Mouse (Mus musculus): Measurements from ENCODE around the gene Tex46. TPM values are rescaled to one million over a fixed set of nuclear protein-coding genes. Genes with fewer than 3 reads are reported as not detected.

Gene Tex46
- not detected in 2 replicates for polyA plus RNA-seq (2012; rRNA removed)

DNA sequence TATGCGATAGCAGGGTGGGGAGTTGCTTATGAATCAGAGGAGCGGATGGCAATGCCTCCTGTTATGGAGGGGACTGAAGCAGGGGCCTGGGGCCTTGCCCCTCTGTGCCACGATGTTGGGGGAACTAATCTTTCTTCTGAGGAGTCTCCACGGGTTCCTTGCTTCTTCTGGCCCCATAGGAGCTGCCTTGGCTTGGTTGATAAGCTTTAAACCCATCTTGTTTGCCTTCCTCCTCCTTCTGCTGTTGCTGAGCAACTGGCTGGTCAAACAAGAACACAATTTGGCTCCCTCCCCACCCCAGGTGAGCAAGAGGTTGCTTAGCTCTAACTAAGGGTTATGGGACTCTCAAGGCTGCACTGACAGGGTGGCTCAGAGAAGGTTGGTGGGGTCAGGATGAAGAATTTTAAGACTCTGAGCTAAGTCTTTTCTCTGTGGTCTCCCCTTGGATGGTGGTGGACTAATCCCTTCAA lies at the start of gene Tex46:
TSS of gene Tex46 (plus strand) at position 51 of the 470 bp plus-strand sequence.
- TF ChIP-seq POLR2A (IDR thresholded peaks at IDR 0.05; ENCODE audit: extremely low read depth, insufficient read depth, low read length) (no peak), CTCF (IDR thresholded peaks at IDR 0.05; ENCODE audit: extremely low read depth, insufficient read depth, low read length) (no peak)

DNA sequence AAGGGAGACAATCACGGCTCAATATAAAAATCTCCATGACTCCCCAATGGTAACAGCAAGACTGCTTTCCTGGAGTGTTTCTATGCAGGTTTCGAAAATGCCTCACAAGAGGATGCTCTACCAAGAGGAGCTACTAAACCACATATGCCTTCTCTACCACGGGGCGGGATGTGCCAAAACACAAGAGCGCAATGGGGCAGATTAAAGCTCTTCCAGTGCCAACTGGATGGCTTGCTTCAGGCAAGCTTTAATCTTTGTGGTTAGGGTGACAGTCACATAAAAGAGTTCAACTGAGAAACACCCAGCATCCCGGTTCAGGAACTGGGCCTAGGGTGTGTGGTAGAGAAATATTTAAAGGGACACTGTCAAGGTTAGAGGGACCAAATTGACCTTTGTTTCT lies 47.5 kb upstream of the Tex46 start:
- H3K4me3 ChIP-seq (ENCODE audit: insufficient read depth, low read length): no peak overlapping the region
- H3K4me1 ChIP-seq (ENCODE audit: control insufficient read depth, insufficient read depth, low read length): peaks cover 3% of the 10 kb centered on the region
- no peak overlapping the region for H3K27ac ChIP-seq (ENCODE audit: insufficient read depth, low read length)
- no peak for TF ChIP-seq CTCF (IDR thresholded peaks at IDR 0.05; ENCODE audit: extremely low read depth, insufficient read depth, low read length)
- no peak for TF ChIP-seq POLR2A (IDR thresholded peaks at IDR 0.05; ENCODE audit: extremely low read depth, insufficient read depth, low read length)

More for the DNA sequence above, at the start of gene Tex46:
- no peak within 1 kb of the TSS for H3K27ac ChIP-seq (ENCODE audit: insufficient read depth, low read length)
- no peaks in the 10 kb centered on the region for H3K4me1 ChIP-seq (ENCODE audit: control insufficient read depth, insufficient read depth, low read length)
- H3K4me3 ChIP-seq (ENCODE audit: insufficient read depth, low read length): no peak within 1 kb of the TSS

DNA sequence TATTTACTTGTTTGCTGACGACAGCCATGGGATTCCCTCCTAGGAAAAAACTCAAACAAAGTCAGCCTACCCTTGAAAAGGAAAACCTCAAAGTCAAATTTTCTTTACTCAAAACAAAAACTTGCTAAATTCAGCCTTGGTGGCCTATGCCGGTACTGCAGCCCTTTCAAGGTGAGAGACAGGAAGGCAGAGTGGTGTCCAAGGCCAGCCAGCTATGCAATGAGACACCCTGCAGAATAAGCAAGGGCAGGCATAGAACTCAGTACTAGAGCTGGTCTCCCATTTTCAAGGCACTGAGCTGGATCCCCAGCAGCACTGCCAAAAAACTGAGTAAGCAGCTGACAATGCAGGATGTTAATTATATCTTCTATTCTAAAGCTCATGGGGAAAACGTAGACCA lies 41.6 kb upstream of the Tex46 start:
- TF ChIP-seq CTCF (IDR thresholded peaks at IDR 0.05; ENCODE audit: extremely low read depth, insufficient read depth, low read length) (no peak), POLR2A (IDR thresholded peaks at IDR 0.05; ENCODE audit: extremely low read depth, insufficient read depth, low read length) (no peak)

DNA sequence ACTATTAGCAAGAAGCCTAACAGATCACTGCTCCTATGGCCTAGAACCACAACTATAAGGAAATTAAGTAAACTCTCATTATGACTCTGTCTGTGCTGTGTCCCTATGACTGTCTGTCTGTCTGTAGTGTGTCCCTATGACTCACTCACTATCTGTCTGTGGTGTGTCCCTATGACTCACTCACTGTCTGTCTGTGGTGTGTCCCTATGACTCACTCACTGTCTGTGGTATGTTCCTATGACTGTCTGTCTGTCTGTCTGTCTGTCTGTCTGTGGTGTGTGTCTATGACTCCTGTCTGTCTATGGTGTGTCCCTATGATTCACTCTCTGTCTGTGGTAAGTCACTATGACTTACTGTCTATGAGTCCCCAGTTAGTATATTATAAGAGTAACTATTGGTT lies 40.2 kb upstream of the Tex46 start:
- H3K4me1 ChIP-seq (ENCODE audit: control insufficient read depth, insufficient read depth, low read length): peaks cover 7% of the 10 kb centered on the region
- no peak overlapping the region for H3K4me3 ChIP-seq (ENCODE audit: insufficient read depth, low read length)
- H3K27ac ChIP-seq (ENCODE audit: insufficient read depth, low read length): no peak overlapping the region
- TF ChIP-seq CTCF (IDR thresholded peaks at IDR 0.05; ENCODE audit: extremely low read depth, insufficient read depth, low read length): no peak
- no peak for TF ChIP-seq POLR2A (IDR thresholded peaks at IDR 0.05; ENCODE audit: extremely low read depth, insufficient read depth, low read length)

More for the DNA sequence above, 41.6 kb upstream of the Tex46 start:
- H3K4me3 ChIP-seq (ENCODE audit: insufficient read depth, low read length): no peak overlapping the region
- H3K27ac ChIP-seq (ENCODE audit: insufficient read depth, low read length): no peak overlapping the region
- peaks cover 6% of the 10 kb centered on the region for H3K4me1 ChIP-seq (ENCODE audit: control insufficient read depth, insufficient read depth, low read length)

DNA sequence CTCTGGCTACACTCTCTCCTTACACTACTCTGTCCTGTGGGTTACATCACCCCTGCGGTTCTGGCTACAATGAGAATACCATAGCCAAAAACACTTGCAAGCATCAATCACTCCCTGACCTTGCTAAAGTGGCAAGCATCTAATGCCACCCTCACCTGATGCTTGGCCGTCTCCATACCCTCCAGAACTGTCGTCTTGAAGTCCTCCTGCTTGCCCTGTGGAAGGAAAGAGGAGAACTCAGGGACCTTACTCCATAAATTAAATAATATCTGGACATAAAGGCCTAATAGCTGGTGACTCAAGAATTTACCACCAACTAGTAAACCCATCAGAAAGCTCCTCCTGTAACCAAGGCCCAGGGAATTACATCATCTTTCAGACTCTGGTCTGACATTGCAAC lies 28.4 kb upstream of the Tex46 start:
- TF ChIP-seq POLR2A (IDR thresholded peaks at IDR 0.05; ENCODE audit: extremely low read depth, insufficient read depth, low read length) (no peak), CTCF (IDR thresholded peaks at IDR 0.05; ENCODE audit: extremely low read depth, insufficient read depth, low read length) (no peak)
- H3K4me3 ChIP-seq (ENCODE audit: insufficient read depth, low read length): no peak overlapping the region

DNA sequence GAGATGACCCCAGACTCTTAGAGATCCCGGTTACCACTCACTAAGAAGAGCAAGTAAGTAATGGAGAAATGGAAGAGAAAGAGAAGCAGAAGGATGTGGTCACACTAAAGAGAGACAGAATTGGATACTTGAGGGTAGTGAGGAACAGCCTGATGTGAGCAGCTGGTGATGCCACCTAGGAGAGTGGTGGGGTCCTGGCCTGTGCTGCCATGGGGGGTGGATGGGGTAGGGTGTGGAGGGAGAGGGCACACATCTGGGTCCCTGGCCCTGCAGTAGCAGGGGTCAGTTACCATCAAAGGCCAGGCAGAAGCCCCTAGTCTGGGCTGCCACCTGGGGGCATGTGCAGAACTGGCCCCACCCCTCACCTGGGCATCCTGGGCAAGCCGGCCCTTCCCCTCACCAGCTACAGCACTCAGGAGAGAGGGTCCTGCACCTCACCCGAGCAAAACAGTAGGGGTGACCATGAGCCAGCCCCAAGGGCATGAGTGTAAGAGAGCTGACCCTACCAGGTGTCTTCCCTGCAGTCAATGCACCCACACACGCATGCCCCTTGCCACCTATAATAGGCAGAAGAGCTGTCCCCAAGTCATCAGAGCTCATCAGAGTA lies 22.9 kb upstream of the Tex46 start:
- TF ChIP-seq CTCF (IDR thresholded peaks at IDR 0.05; ENCODE audit: extremely low read depth, insufficient read depth, low read length) (no peak), POLR2A (IDR thresholded peaks at IDR 0.05; ENCODE audit: extremely low read depth, insufficient read depth, low read length) (no peak)

More for the DNA sequence above, 28.4 kb upstream of the Tex46 start:
- Histone ChIP-seq H3K27ac (ENCODE audit: insufficient read depth, low read length) (no peak overlapping the region), H3K4me1 (ENCODE audit: control insufficient read depth, insufficient read depth, low read length) (peaks cover 3% of the 10 kb centered on the region; the same call in 1 of the 2 replicates)

DNA sequence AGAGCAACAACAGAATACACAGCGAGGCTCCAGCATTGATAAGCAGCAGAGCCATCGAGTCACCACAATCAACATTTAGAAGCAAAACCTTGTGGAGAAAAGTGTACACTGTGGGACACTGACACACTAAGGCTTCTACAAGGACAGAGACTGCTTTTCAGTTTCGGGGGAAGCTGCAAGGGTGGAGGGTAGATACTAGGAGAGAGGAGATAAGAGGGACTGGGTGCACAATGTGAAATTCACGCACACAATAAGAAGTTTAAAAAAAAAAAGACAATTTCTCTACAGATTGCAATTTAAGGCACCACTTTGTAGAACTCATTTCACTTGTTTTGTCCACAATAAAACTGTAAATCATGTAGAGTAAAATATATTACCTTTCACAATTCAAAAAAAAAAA lies 22.2 kb upstream of the Tex46 start:
- no peak overlapping the region for H3K4me3 ChIP-seq (ENCODE audit: insufficient read depth, low read length)
- TF ChIP-seq POLR2A (IDR thresholded peaks at IDR 0.05; ENCODE audit: extremely low read depth, insufficient read depth, low read length): no peak
- TF ChIP-seq CTCF (IDR thresholded peaks at IDR 0.05; ENCODE audit: extremely low read depth, insufficient read depth, low read length): no peak
- H3K4me1 ChIP-seq (ENCODE audit: control insufficient read depth, insufficient read depth, low read length): peaks cover 5% of the 10 kb centered on the region; the same call in 1 of the 2 replicates
- no peak overlapping the region for H3K27ac ChIP-seq (ENCODE audit: insufficient read depth, low read length)

More for the DNA sequence above, 22.9 kb upstream of the Tex46 start:
- peaks cover 5% of the 10 kb centered on the region; the same call in 1 of the 2 replicates for H3K4me1 ChIP-seq (ENCODE audit: control insufficient read depth, insufficient read depth, low read length)
- H3K4me3 ChIP-seq (ENCODE audit: insufficient read depth, low read length): no peak overlapping the region
- no peak overlapping the region for H3K27ac ChIP-seq (ENCODE audit: insufficient read depth, low read length)

DNA sequence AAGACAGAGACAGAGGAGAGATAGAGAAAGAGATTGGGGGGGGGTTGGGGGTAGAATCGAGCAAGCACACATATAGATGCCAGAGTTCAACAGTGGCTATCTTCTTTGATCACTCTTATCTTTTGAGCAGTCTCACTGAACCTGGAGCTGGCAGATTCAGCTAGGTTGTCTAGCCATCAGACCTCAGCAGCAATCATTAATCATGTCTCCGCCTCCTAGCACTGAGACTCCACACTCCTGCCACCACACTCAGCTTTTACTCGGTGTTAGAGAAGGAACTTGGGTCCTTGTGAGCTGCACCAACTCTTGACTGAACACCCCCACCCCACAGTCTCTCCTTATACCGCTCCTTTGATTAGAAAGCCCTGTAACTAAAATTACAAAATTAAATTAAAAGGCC lies 18.1 kb upstream of the Tex46 start:
- H3K4me1 ChIP-seq (ENCODE audit: control insufficient read depth, insufficient read depth, low read length): peaks cover 7% of the 10 kb centered on the region

DNA sequence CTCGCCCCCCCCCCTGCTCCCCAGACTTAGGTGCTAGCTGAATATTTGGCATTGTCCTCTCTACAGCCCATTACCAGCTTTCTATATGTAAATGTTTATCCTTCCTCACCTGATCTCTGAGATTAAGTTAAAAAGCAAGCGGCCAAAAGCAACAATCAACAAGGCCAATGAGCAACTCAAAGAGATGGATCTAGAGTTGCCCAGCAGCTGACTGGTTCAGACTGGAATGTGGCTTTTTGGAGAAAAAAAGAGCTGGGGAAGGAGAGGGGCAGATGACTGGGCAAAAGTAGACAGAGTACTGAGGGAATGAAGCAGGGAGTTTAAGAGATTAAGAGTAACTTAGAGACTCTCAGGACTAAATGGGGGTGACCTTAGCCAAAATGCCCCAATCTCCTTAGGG lies 16.2 kb upstream of the Tex46 start:
- Histone ChIP-seq H3K27ac (ENCODE audit: insufficient read depth, low read length) (peak overlapping the region; percentile 35; the same call in 1 of the 2 replicates), H3K4me3 (ENCODE audit: insufficient read depth, low read length) (no peak overlapping the region), H3K4me1 (ENCODE audit: control insufficient read depth, insufficient read depth, low read length) (peaks cover 10% of the 10 kb centered on the region)
- TF ChIP-seq CTCF (IDR thresholded peaks at IDR 0.05; ENCODE audit: extremely low read depth, insufficient read depth, low read length): no peak
- no peak for TF ChIP-seq POLR2A (IDR thresholded peaks at IDR 0.05; ENCODE audit: extremely low read depth, insufficient read depth, low read length)

More for the DNA sequence above, 18.1 kb upstream of the Tex46 start:
- Histone ChIP-seq H3K27ac (ENCODE audit: insufficient read depth, low read length) (no peak overlapping the region), H3K4me3 (ENCODE audit: insufficient read depth, low read length) (no peak overlapping the region)
- no peak for TF ChIP-seq CTCF (IDR thresholded peaks at IDR 0.05; ENCODE audit: extremely low read depth, insufficient read depth, low read length)
- no peak for TF ChIP-seq POLR2A (IDR thresholded peaks at IDR 0.05; ENCODE audit: extremely low read depth, insufficient read depth, low read length)

DNA sequence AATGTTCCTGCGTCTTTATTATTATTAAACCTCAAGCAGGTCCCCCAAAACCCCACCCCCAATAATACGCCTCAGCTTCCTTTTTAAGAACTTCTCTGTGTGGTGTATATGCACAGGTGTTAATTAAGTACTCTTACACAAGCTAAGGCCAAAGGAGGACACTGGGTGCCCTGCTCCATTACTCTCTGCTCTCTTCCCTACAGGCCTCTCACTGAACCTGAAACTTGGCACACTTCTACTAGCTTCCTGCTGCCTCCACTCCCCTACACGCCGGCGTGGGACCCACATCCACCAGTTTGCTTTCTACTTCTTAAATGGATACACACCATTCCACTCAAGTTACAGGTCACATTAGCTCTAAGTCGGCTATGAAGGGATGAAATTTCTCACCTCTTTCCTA lies 15.0 kb upstream of the Tex46 start:
- peaks cover 7% of the 10 kb centered on the region for H3K4me1 ChIP-seq (ENCODE audit: control insufficient read depth, insufficient read depth, low read length)
- H3K27ac ChIP-seq (ENCODE audit: insufficient read depth, low read length): no peak overlapping the region
- H3K4me3 ChIP-seq (ENCODE audit: insufficient read depth, low read length): no peak overlapping the region
- no peak for TF ChIP-seq CTCF (IDR thresholded peaks at IDR 0.05; ENCODE audit: extremely low read depth, insufficient read depth, low read length)
- TF ChIP-seq POLR2A (IDR thresholded peaks at IDR 0.05; ENCODE audit: extremely low read depth, insufficient read depth, low read length): no peak

Data from cortical plate, adult 2 months (tissue).